Mouse (Mus musculus) left cerebral cortex, postnatal 4 days (tissue): ENCODE results near the gene Anxa1. TPM values are rescaled to one million over a fixed set of nuclear protein-coding genes. Genes with fewer than 3 reads are reported as not detected.

ENCODE experiments used
- DNase-seq: peaks from one replicate; pipeline ENCODE4 v3.0.0-alpha.2; 2022
- intact Hi-C: fragments of 180-260 bp; cut with DNase I; formaldehyde crosslinking; loops from one replicate; pipeline ENCODE4 v1.15.1; 2025
- total RNA-seq, 2 experiments: library from RNA; stranded (reverse); gene quantifications; 2 replicates each; pipeline ENCODE4 v1.2.3; 2021

Gene Anxa1
- total RNA-seq, 2 experiments from 2014 or later = 3.5 to 5.7 TPM

DNA sequence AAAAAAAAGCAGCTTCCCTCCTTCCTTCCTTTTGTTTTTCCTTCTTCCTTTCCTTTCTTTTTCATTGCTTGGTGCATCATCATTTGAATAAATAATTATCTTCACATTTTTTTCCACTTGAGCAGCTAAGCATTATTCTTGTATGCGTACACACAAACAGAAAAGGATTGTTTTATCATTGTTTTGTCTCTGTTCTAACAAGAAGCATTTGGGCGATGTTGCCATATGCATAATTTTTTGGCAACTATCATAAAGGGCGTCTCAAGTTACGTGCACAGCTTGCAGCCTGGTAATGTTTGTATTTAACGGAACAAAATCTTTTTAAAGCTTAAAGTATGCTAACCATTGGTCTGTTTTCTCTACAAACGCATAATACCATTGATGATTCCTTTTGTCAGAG is 5.1 kb downstream of the Anxa1 start:
- intact Hi-C loops = no loop called here
- DNase-seq = no peak

- intact Hi-C loops = no loop called here
- DNase-seq = no peak
Measured at GRCm38 (mm10) chr19:20381207-20381752, 9.5 kb downstream of the Anxa1 start.

GRCm38 (mm10) chr19:20370175-20370574 is 20.6 kb downstream of the Anxa1 start:
- intact Hi-C loops = no loop called here
- no peak for DNase-seq

- no peak for DNase-seq
- intact Hi-C loops = loop anchor here (10.0 kb wide), 1 partner anchor 398 kb away; no protein-coding TSS in a partner anchor
Measured at GRCm38 (mm10) chr19:20366571-20366970, 24.2 kb downstream of the Anxa1 start.

DNA sequence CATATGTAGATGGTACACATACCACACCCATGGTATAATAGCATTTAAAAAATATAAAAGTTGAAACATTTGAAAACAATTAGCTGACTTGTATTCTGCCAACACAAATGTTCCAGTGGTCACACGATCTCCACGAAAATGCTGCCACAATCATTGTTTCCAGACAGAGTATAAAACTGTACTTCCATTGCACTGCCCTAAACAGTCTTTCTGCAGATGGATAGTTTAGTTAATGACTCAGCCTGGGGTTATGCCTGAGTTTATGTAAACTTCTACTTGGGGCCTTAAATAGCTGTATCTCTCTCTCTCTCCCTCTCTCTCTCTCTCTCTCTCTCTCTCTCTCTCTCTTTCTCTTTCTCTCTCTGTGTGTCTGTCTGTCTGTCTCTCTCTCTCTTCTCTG is 24.7 kb downstream of the Anxa1 start:
- no peak for DNase-seq
- intact Hi-C loops = loop anchor here (10.0 kb wide), 1 partner anchor 399 kb away; no protein-coding TSS in a partner anchor

- intact Hi-C loops = loop anchor here (10.0 kb wide), 1 partner anchor 399 kb away; no protein-coding TSS in a partner anchor
Measured at GRCm38 (mm10) chr19:20365364-20365763, 25.4 kb downstream of the Anxa1 start.

GRCm38 (mm10) chr19:20364931-20365330 is 25.8 kb downstream of the Anxa1 start:
- no peak for DNase-seq
- intact Hi-C loops = loop anchor here (5.0 to 10.0 kb wide), 2 partner anchors 72 to 400 kb away; no protein-coding TSS in a partner anchor

More at GRCm38 (mm10) chr19:20365364-20365763, 25.4 kb downstream of the Anxa1 start:
- DNase-seq = no peak

DNA sequence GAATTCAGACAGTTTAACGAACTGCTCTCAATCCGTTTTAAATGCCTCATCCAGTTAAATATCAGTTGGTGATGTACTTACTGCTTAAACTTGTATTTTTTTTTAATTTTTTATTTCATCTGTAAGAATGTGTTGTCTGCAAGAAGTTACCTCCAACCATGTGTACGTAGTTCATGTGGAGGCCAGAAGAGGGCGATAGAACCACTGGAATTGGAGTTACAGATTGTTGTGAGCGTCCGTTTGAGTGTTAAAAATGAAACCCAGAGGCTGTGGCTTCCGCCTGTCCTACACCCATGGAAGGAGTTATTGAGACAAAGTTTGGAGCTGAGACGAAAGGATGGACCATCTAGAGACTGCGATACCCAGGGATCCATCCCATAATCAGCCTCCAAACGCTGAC is 27.5 kb downstream of the Anxa1 start:
- no peak for DNase-seq

GRCm38 (mm10) chr19:20361917-20362577 is 28.7 kb downstream of the Anxa1 start:
- no peak for DNase-seq
- intact Hi-C loops = loop anchor here (5.0 to 10.0 kb wide), 2 partner anchors 75 to 403 kb away; no protein-coding TSS in a partner anchor

More for the DNA sequence above, 27.5 kb downstream of the Anxa1 start:
- intact Hi-C loops = loop anchor here (5.0 to 10.0 kb wide), 2 partner anchors 74 to 402 kb away; no protein-coding TSS in a partner anchor

GRCm38 (mm10) chr19:20358679-20359078 is 32.1 kb downstream of the Anxa1 start:
- intact Hi-C loops = no loop called here
- no peak for DNase-seq

DNA sequence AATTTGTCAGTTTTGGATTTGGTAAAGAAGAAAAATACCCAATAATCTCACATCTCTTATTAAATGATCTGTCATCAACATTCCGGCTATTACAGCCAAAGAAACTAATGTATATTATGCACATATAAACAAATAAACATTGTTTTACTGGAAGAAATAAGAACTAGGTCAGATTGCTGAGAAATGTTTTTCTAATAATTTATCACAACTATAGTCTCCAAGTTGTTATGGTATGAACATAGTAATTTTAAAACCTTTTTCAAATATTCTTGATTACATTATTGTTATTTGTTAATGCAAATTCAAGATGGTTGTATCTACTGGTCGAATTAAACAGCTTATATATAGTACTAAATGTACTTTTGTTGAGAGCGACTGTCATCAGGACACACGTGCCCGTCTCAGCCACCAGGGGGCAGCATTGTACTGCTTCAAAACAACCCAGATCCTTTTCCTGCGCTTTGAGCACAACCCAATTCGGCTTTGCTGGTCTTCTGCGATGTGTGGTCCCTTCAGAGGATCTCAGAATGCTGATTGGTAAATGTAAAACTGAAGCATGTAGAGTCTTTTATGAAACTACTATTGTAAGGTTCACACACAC is 45.3 kb downstream of the Anxa1 start:
- DNase-seq = peak; percentile 84
- intact Hi-C loops = loop anchor here (5.0 to 10.0 kb wide), 2 partner anchors 1371 to 1473 kb away; no protein-coding TSS in a partner anchor

DNA sequence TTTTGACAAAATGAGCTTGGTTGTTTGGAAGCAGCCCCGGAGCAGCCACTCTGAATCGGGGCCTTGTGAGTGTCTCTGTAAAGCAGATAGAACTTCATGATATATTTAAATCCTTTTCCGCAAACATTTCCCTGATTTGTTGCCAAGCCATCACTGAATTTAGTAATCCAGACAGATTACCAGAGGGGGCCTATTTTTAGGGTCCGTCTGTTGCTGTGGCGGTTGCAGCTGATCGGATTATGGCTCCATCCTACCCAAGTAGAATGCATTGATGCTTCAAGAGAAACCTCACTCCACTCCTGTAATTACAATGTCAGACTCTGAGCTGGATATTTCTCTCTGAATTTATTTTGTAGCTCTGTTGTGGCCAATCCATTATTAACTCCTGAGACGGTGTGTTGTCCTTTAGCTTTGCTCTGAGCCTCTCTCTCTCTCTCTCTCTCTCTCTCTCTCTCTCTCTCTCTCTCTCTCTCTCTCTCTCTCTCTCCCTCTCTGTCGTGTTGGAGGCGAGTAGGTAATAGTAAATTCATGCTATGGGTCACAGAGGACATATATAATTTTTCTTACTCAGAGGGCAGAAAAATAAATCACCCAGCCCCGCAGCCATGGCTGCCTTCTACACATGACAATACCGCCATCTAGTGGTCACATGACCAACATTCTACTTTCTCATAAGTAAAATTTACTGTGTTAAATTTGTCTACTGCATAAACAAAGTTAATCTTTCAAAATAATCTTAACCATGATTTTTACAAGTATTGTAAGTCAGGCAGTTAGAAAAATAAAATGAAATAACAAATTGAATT is 46.0 kb downstream of the Anxa1 start:
- intact Hi-C loops = loop anchor here (5.0 to 10.0 kb wide), 3 partner anchors 1302 to 1472 kb away; no protein-coding TSS in a partner anchor
- DNase-seq = peak; percentile 54

DNA sequence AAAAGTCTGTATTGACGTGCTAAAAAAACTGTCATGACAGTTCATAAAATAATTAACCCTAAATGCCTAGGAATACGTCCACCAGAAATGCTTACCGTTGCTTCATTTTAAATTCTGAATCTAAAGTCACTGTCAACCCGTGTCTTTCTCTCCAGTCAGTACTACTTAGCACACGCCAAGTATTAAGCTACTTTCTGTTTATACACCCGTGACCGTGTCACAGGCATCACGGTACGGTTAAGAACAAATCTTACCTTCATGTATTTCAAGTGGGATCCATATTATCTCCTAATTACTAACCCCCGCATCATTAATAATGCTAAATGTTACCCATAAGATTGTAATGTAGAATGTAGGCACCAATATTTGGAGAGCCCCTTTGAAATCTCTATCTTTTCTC is 46.7 kb downstream of the Anxa1 start:
- intact Hi-C loops = loop anchor here (5.0 to 10.0 kb wide), 2 partner anchors 1302 to 1369 kb away; no protein-coding TSS in a partner anchor
- no peak for DNase-seq

Other genes with a start within 250 kb of the Anxa1 start
- gene Aldh1a1, start 101.8 kb upstream of the Anxa1 start, total RNA-seq = 10 to 100 TPM in 1 of 2 experiments, 1 to 10 TPM in 1; 9.8 to 10.5 TPM